Mouse (Mus musculus): ENCODE data around the gene Pigo.

The Pigo gene

GRCm38 (mm10) chr4:43025084-43025960 is at the start of gene Pigo:
Gene Pigo, minus strand, starts transcription at chr4:43025819.
- in situ Hi-C loops (cut with MseI, MboI) = no loop called here

GRCm38 (mm10) chr4:43074923-43075322 is 49.3 kb upstream of the Pigo start:
- in situ Hi-C loops (cut with MseI, MboI) = no loop called here

DNA sequence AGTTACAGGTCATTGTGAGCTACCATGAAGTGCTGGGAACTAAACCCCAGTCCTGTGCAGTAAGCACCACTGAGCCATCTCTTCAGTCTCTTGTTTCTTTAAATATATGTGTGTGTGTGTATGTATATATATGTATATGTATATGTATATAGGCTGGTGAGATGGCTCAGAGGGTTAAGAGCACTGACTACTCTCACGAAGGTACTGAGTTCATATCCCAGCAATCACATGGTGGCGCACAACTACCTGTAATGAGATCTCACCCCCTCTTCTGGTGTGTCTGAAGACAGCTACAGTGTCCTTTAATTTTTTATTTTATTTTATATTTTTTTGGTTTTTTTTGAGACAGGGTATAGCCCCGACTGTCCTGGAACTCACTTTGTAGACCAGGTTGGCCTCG is 39.9 kb upstream of the Pigo start:
- in situ Hi-C loops (cut with MseI, MboI) = no loop called here

- in situ Hi-C loops (cut with MseI, MboI) = no loop called here
Observed at GRCm38 (mm10) chr4:43060286-43060685, 34.7 kb upstream of the Pigo start.

DNA sequence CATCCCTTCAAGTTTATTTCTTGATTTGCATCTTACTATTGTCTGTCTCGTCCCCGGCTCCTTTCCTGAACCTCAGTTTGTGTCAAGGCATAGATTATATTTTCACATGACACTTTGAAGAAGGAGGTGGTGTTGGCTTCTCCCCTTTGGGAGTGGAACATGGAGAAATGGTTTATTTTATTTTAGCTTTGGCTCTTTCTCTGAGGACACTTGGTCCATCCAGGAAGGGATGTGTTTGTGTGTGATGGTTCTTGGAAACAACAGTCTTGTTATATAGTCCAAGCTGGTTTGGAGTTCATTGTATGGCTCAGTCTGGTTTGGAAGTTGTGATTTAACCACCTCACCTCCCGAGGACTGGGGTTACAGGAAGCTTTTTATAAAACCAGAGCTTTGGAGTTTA is 34.1 kb upstream of the Pigo start:
- in situ Hi-C loops (cut with MseI, MboI) = no loop called here

DNA sequence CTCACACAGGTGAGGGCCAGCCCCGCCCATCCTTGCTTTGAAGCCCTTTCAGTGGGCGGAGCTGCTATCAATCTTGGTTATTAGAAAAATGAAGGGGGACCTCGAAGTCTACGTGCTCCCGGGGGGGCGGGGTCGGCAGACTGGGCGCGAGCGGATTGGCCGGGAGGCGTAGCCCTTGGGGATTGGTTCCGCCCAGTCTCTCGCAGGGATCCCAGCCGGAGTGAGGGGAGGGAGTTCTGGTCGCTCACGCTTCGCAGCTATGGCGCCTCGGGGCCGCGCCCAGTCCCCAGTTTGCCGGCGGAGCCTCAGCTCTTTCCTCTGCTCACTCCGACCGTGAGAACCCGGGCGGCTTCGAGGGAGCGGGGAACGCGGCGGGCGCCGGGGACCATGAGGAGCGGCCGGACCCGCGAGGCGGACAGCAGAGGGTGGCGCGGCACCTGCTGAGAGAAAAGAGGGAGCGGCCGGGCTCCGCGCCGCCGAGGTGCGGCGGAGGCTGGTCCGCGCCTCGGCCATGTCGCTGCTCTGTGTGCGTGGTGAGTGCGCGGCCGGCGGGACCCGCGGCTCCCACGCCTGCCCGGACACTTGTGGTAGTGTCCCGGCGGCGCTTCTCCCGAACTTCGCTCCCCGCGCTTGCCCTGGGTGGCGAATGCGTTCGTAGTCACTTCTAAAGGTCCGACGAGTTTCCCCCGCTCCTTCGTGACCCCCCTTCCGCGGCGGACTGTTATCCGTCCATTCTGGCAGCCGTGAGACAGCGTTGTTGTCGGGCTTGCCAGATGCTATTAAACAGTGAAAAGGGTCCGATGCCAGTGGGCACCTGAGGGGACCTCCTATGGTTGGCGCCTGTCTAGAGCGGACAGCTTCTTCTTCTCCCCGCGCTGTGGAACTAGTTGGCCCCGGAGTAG is 33.4 kb upstream of the Pigo start, which contains the start of gene Unc13b:
TSS of gene Unc13b (plus strand) at position 201 of the 902 bp plus-strand sequence.
- in situ Hi-C loops (cut with MseI, MboI) = no loop called here

DNA sequence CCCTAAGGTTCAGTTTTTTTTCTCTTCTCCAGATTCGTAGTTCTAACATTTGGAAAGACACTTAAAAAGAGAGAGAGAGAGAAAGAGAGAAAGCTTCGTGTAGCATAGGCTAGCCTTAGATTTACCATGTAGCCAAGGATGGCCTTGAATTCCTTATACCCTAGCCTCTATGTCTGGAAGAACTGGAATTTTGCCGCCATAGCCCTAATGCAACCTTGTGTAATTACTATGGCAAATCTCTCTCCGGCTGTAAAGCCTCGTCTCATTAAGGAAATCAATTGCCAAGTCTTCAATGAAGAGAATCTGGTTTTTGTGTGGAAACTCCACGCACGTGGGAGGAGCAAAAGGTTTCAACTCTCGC is 32.8 kb upstream of the Pigo start:
- in situ Hi-C loops (cut with MseI, MboI) = no loop called here

DNA sequence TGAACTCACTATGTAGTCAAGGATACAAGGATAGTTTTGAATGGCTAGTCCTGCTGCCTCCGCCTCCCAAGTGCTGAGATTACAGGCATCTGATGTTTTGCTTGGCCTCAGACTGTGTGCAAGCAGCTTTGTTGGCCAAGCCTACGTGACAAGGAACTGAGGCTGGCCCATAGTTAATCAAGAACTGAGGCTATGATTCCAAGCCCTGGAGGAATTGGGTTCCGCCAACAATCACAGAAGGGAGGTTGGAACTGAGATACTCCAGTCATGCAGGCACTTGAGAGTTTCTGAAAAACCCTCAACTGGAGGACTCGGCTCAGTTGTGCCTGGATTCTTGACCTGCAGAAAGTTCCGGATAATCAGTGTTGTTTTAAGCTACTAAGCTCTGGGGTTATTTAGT is 32.0 kb upstream of the Pigo start:
- in situ Hi-C loops (cut with MseI, MboI) = no loop called here

- in situ Hi-C loops (cut with MseI, MboI) = no loop called here
Observed at GRCm38 (mm10) chr4:43052627-43053026, 27.0 kb upstream of the Pigo start.

DNA sequence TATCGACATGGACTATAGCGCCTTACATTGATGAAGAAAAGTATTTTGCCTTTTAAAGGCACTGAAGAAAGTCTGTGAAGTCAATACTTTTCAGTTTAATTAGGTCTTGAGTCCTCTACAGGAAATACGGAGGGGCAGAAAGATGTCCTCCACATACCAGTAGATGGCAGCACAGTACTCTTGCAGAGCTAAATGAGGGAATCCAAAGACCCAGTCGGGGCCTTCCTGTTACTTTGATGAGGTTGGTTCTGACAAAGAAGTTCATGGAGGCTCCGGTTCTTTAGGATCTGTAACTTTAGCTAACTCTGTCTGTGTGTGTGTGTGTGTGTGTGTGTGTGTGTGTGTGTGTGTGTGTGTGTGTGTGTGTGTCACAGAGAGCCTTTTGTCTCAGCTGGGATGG is 21.6 kb upstream of the Pigo start:
- in situ Hi-C loops (cut with MseI, MboI) = no loop called here

- in situ Hi-C loops (cut with MseI, MboI) = no loop called here
Observed at GRCm38 (mm10) chr4:43046607-43047006, 21.0 kb upstream of the Pigo start.

DNA sequence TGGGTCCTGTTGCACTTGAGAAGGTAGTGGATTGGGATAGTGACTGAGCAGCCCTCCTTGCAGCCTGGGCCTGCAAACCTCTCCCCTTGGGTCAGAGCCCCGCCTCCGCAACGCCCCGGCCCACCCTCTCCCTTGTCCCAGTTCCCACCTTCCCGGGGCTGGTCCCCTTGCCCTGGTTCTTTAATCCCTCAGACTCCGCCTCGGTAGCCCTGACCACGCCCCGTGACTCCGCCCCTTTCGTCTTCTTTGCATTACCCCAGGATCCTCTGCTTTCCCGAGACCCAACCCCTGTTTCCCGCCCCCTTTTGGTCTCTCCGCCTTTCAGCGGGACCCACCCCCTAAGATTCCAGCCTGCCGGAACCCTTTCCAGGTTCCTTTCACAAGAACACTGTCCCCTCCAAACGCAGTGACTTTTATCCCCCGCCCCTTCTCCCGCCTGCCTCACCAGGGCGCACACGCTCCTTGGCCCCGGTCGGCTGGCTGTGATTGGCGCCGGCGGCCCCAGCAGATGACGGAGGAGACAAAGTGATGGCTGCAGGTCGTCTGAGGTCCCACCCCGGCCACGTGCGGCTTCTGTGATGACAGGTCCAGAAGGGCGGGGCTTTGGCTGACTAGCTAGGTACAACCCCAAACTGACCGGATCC is 20.2 kb upstream of the Pigo start, which contains the start of gene Fam214b:
TSS of gene Fam214b (minus strand) at position 562 of the 644 bp plus-strand sequence.
- in situ Hi-C loops (cut with MseI, MboI) = no loop called here

- in situ Hi-C loops (cut with MseI, MboI) = no loop called here
Observed at GRCm38 (mm10) chr4:43045285-43045658, 19.7 kb upstream of the Pigo start.

- in situ Hi-C loops (cut with MseI, MboI) = no loop called here
Observed at GRCm38 (mm10) chr4:43044673-43045072, 19.1 kb upstream of the Pigo start.

- in situ Hi-C loops (cut with MseI, MboI) = no loop called here
Observed at GRCm38 (mm10) chr4:43043644-43044357, 18.2 kb upstream of the Pigo start.

- in situ Hi-C loops (cut with MseI, MboI) = no loop called here
Observed at GRCm38 (mm10) chr4:43040881-43041547, 15.4 kb upstream of the Pigo start.

GRCm38 (mm10) chr4:43040114-43040572 is 14.5 kb upstream of the Pigo start:
- in situ Hi-C loops (cut with MseI, MboI) = no loop called here

DNA sequence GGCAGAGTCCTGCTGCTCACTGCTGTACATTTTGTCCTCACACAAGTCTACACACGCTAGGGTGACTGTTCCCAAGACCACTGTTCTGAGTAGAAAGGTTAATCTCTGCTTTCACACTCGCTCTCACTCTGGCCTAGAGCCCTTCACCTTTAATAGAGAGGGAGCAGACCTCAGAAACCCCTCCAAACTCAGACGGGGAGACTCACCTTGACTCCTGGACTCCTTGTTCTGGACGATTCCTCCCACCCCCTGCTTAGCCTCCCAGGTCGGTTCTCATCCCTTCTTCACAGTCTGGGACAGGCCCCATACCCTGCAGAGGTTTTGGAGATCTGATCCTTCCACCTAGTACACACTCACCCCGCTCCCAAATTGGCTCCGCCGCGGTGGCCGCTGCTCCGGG is 14.0 kb upstream of the Pigo start:
- in situ Hi-C loops (cut with MseI, MboI) = no loop called here

GRCm38 (mm10) chr4:43038567-43039495 is 13.2 kb upstream of the Pigo start:
- in situ Hi-C loops (cut with MseI, MboI) = no loop called here

Data from mouse trophoblast stem cell (cell line).